Mouse (Mus musculus): ENCODE results near the gene Dhrs3.

Gene Dhrs3

DNA sequence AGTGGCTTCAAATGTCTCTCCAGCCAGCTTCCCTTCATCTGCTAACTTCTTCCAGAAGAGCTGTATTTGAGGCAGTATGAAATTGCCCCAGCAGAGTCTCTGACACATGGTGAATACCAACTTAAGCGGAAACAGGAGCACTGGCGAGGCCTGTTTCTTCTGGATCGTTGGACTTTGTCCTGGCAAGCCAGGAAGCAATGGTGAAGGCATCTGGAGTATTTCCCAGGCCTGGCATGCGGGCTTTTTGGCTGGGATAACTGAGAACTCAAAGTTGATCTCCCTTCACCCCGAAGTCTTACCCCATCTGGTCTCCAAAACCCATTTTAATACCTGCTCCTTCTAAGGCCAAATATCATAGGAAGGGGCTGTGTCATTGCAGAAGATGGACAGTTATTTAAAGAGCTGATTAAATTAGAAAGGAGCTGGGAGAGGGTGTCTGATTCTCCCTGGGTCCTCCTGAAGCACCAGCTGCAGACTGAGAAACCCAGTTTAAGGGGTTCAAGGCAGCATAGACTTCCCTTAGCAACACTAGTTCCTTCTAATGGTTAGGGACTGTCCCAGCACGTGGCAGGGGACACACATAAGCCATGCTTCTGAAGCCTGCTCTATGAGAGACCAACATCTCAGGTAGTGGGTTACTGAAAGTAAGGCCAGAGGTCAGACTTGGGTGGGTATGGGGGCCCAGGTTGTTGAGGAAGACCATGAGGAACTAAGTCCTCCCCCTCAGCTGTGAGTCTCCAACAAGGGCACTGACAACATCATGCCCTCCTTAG is 80.5 kb downstream of the Dhrs3 start:
- in situ Hi-C loops (cut with MboI, MseI): no loop called here

GRCm38 (mm10) chr4:144974458-144974857 is 81.8 kb downstream of the Dhrs3 start:
- in situ Hi-C loops (cut with MboI, MseI): no loop called here

DNA sequence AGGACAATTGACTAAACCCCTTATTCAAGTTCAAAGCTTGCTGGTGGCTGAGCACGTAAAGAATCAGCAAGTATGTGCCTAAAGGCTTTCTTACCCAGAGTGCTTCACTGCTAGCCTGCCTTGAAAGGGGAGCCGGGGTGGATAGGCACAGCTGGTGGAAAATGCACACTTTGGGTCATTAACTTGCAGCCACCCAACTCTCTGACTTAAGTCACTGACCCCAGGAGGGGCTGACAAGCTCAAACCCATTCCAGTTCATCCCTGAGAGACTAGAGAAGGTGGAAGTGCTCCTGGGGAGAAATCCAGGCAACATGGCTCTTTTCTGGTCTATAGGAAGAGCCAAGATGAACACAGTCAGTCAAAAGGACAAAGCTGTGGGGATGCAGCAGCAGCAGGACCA is 82.9 kb downstream of the Dhrs3 start:
- in situ Hi-C loops (cut with MboI, MseI): no loop called here

GRCm38 (mm10) chr4:144977057-144977456 is 84.4 kb downstream of the Dhrs3 start:
- in situ Hi-C loops (cut with MboI, MseI): no loop called here
